Mouse (Mus musculus): ENCODE measurements around the gene 1700069L16Rik.

The 1700069L16Rik gene

DNA sequence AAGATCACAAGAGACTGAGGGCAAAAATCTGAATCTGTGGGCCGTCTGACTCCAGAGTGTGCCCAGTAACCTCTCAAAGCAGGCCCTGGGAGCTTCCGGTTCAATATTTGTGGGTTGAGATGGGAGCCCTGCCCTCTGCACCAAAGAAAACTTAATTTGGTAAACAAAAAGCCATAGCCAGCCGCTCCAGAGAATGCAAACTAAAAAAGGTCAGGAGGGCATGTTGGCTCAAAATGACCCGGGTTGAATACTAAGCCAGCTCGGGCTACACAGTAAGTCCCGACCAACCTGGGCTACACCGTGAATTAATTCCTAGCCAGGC is 10.4 kb upstream of the 1700069L16Rik start:
- intact Hi-C loops (cut with DNase I), result loop anchor here (10.0 kb wide), 1 partner anchor 80 kb away; no protein-coding TSS in a partner anchor

DNA sequence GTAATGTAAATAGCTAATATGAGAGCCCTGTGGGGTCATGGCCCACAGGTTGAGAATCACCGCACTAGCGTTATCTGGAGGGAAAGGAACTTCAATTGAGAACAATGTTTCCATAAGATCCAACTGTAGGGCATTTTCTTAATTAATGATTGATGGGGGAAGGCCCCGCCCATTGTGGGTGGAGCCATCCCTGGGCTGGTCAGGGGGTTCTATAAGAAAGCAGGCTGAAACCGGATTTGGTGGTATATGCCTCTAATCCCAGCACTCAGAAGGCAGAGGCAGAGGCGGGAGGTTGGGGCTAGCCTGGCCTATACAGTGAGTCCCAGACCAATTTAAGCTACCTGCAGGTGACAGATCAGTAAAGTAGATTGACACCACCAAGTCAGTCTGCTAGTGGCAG is 9.8 kb upstream of the 1700069L16Rik start:
- intact Hi-C loops (cut with DNase I), result loop anchor here (10.0 kb wide), 1 partner anchor 80 kb away; no protein-coding TSS in a partner anchor

DNA sequence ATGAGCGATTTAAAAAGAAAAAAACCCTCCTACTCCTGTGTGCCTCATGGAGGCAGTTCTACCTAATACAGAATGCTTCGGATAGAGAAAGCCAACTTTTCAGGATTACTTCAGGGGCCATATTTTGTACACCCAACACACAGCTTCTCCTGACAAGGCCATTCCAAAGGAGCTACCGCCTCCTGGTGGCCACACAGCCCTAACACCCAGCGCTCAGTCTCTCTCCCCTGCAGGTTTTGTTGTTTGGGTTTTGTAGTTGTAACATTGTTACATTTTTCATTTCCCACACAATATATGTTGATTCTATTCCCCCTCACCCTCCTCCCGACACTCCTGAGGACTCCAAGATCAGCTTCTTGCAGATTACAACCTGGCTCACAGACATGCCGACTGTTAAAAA is 7.6 kb upstream of the 1700069L16Rik start:
- intact Hi-C loops (cut with DNase I), result loop anchor here (10.0 kb wide), 1 partner anchor 83 kb away; no protein-coding TSS in a partner anchor

DNA sequence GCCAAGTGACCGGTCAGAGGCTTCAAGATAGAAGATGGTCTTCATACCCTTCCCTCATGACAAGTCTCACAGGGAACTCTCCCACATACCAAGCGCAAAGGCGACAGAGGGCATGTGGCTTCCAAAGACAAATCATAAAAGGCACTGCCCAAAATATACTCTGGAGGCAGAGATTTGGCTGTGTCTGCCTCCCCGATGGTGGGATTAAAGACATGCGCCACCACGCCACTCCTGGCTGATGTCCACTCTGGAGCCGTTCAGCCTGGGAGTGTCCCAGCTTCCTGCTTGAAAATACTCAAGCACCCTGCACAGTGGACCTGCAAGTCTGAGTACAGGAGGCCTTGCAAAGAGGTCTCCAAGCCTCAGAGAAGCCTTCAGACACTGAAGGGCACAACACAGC is 6.6 kb upstream of the 1700069L16Rik start:
- intact Hi-C loops (cut with DNase I), result loop anchor here (10.0 kb wide), 1 partner anchor 84 kb away; no protein-coding TSS in a partner anchor

DNA sequence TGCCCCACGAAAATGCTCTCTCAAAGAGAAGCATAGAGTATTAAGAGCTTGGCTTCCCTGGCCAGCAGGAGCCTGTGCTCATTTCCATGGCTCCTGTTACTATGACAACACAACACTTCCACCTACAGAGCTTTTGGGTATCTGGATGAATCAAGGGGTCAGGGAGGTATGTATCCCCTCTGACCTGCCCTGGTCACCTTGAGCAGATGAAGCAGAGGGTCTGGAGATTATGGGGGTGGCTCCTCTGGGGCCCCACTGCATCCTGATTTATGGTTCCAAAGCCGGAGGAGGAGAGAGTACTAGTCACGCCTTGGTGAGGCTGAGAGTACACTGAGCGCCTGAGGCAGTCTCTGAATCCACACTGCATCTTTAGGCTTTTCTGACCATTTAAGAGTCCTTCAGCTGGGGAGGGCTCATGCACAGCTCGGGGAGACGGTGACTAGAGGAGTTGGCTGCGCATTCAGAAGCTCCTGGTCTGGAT is 6.1 kb upstream of the 1700069L16Rik start:
- intact Hi-C loops (cut with DNase I), result loop anchor here (10.0 kb wide), 1 partner anchor 84 kb away; no protein-coding TSS in a partner anchor

DNA sequence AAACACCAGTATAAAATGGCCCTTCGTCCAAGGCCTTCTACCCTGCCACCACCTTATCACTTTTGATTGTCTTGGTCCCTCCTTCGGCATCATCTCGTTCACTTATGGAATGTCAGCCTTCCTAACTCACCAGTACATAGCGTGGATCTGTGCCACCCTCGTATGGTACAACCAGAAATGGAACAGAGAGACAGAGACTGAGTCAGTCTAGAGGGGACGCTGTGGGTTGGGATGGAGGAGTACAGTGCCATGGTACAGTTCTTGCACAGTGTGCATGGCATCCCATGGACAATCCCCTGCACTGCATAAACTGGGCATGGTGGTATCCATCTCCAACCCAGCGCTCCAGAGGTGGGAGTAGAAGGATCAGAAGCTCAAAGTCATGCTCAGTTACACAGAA is 4.1 kb upstream of the 1700069L16Rik start:
- intact Hi-C loops (cut with DNase I), result no loop called here

DNA sequence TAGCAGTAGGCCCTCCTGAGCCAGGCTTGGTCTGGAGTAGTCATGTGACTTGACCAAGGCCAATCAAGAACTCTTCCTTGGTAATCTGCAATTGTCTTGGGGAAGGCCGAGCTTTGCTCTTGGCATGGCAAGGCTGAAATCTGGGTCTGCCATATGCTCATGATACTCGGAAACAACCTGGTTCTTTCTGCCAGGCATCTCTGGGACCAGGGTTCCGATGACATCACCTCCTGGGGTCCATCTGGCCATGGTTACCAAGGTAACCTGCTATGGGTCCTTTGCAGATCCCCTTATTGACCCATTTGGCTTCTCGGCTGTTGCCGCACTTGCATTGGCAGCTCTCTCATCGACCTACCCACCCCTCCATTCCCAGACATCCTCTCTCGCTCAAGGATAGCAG is 3.4 kb upstream of the 1700069L16Rik start:
- intact Hi-C loops (cut with DNase I), result no loop called here

DNA sequence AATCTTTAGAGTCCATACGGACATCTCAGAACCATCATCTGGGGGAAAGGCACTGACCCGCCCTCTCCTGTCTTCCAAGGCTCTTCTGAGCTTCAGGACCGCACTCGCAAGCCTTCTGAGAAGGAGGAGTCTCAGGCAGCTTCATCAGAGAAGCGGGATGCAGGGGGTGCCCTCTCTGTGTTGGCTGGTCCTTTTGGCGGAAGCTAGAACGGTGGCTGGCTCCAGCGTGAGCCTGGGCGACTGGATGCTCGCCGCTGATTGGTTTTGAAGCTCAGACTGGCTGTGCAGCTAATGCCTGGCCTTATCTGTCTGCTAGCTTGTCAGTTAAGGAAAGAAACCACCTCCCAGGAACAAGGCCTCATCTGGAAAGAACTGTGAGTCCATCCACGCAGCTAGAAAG is 2.7 kb upstream of the 1700069L16Rik start:
- intact Hi-C loops (cut with DNase I), result no loop called here

DNA sequence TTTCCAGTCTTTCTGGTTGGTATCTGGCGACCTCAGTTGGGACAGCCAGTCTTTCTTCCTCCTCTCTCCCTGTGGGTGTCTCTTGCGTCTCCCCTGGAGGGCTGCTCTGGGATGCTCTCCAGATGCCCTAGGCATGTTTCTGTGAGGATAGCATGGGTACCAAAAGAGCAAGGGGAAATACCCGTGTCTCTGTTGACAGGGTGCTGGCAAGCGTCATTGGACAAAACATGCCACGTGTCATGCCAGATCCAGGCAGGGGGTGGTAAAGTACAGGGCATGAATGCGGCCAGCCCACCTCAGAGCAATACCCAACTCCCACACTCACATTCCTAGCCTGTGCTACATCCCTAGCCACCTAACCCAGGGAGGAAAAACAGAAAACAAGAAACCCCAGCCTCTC is 2.0 kb upstream of the 1700069L16Rik start:
- intact Hi-C loops (cut with DNase I), result no loop called here

DNA sequence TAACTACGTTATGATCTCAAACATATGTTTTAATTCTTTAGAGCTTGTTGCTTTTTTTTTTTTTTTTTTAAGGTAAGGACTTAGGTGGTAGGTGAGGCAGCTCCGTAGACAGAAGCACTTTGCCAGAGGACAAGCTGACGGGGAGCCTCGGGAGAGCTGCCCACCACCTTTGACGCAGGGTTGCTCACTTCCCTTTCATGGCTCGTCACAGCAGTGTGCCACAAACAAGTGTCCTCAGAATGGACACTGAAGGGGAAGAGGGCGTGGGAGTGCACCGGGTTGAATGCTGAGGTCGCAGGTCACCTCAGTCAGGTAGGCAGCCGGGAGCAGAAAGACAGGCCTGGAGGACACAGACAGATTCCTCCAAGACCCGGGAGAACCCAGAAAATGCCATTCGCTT is 845 bp upstream of the 1700069L16Rik start:
- intact Hi-C loops (cut with DNase I), result loop anchor here (2.0 kb wide), 2 partner anchors 255 to 359 kb away; no protein-coding TSS in a partner anchor

DNA sequence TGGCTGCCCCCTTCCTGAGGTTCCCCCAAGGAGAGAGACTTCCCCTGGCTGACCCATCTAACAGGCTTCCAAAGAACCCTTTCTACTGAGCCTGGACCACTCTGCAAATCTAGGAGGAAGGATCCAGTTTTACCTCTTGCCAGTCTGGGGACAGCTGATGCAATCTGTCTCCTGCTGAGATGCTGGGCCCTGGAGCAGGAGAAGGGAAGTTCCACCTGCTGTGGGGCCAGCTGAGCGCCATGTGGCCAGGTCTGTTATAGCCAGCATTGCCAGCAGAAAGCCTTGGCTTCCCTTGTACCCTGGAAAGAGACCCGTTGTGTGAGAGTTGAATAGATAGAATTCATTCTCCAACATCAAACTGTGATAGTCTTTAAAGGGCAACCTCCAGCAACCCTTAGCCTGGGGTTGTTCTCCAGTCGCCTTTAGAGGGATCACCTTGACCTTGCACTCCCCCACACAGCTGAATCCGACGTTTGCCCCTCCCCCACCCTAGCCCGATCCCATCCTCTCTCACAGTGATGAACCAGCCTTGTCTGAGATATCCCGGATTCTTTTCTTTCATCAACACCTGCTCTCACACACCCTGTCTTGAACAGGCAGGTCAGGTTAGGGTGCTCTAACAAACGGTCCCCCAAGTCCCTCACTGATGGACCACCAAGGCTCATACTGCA is 870 bp downstream of the 1700069L16Rik start:
- intact Hi-C loops (cut with DNase I), result loop anchor here (2.0 to 5.0 kb wide), 3 partner anchors 136 to 357 kb away; no protein-coding TSS in a partner anchor

DNA sequence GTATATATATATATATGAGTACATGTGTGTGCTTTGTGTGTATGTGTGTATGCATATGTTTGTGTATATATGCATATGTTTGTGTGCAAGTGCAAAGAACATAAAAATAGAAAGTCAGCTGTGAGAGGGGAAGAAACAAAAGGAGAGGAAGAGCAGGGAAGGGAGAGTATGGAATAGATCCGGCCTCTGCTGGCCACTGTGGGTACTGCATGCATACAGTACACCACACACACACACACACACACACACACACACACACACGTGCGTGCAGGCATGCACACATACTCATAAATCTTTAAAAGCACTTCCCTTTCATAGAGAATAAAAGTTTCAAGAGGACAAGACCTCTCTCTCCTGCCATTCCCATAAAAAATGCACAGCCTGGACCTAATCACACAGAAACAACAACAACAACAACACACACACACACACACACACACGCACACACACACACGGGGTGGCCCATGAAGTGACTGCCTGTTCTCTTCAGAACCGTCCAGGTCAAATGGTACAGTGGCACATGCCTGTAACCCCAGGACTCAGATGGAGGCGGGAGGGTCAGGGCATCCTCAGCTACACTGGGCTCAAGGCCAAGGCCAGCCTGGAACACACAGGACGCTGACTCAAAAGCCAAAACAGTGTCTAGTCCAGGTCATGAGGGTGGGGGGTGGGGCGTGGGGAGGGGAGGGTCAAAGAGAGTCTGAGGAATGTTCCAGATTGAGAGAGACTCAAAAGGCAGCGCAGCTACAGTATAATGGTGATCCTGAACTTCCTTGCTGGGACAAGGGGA is 2.2 kb downstream of the 1700069L16Rik start:
- intact Hi-C loops (cut with DNase I), result loop anchor here (5.0 kb wide), 1 partner anchor 135 kb away; no protein-coding TSS in a partner anchor

DNA sequence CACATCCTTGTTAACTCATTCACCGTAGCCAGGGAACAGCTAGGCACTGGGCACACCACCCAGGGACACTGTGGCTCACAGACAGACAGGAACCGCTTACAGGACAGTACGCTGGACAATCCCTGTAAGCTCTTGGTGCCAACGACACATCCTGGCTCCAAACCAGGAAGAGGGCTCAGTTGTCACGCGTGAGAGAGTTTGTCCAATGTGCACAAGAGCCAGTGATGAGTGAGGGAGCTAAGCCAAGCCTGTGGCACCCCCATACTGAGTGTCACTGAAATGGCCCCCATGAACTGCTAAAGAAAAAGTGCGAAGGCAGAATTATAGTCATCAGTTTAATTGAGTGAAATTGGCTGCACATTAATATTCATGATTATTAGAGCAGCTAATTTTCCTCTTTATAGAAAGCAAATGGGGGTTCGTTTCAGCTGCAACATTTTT is 5.3 kb downstream of the 1700069L16Rik start:
- intact Hi-C loops (cut with DNase I), result no loop called here

DNA sequence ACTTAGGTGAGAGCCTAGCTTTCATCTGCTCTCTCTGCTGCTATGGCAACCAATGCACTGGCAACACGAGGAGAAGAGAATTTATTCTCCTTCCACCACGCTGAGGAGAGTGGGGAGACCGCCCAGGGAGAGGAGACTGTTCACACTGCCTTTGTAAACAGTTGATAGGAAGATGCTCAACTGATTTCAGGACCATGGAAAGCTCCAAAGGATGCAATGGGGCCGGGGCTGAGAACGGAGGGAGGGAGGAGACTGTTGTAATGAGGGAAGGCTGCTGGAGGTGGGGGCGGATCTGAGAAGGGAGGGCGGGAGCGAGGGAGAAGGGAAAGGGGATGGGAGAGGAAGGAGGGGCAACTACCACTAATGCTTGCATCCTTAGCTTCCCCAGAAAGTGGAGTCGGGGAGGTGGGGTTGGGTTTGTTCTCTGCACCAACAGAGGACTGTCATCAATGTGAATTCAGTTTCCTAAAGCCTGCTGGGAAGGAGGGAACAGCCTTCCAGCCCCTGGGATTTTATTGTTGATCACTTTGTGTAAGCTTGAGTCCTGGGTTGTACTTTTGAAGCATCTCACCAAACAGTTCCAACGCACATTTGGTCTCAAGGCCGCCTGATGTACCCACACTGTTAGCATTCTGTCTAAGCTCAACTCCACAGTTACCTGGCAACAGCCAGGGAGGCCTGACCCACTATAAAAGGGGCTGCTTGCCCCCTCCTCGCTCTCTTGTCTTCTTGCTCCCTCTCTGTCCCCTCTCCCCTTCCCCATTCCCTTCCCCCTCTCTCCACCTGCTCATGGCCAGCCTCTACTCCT is 7.8 kb downstream of the 1700069L16Rik start:
- intact Hi-C loops (cut with DNase I), result no loop called here

DNA sequence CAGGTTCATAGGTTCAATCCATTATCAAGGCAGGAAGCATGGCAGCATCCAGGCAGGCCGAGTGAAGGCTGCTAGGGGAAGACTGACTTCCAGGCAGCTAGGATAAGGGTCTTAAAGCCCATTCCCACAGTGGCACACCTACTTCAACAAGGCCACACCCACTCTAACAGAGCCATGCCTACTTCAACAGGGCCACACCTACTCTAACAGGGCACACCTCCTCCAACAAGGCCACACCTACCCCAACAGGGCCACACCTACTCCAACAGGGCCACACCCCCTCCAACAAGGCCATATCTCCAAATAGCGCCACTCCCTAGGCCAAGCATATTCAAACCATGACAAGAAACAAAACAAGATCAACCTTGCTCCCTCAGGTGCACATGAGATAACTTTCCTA is 11.7 kb downstream of the 1700069L16Rik start:
- intact Hi-C loops (cut with DNase I), result no loop called here

DNA sequence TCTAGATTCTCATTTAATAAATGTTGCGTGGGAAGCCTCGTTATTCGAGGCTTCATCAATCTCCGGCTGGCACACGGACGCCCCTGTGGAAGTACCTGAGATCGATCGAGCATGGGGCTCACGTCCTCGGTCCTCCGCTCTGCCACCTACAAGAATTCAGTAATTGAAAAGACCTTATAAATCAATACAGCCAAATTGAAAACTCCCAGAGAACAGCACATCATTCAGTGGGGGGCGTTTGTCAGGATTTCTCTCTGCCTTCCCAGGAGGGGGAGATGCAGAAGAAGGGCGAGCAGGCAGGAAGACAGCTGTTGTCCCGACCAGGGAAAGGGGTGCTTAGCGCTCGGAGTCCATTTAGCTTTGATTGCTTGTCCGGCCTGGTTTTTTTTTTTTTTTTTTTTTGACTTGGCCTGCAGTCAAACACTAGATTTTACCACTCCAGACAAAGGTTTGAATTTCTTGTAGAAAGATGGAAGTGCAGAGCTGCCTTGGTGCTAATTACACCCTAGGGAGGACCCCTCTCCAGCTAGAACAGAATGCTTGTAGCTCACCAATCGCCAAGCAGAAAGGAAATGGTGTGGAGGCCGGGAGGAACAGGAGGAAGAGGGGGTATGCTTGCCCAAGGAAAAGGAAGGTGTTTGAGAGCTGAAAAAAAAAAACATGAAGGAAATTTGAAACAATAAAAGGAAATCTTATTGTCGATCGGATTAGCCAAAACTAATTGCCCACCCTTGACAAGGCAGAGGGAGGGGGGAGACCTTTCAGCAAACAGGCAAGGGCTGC is 20.6 kb downstream of the 1700069L16Rik start:
- intact Hi-C loops (cut with DNase I), result no loop called here

DNA sequence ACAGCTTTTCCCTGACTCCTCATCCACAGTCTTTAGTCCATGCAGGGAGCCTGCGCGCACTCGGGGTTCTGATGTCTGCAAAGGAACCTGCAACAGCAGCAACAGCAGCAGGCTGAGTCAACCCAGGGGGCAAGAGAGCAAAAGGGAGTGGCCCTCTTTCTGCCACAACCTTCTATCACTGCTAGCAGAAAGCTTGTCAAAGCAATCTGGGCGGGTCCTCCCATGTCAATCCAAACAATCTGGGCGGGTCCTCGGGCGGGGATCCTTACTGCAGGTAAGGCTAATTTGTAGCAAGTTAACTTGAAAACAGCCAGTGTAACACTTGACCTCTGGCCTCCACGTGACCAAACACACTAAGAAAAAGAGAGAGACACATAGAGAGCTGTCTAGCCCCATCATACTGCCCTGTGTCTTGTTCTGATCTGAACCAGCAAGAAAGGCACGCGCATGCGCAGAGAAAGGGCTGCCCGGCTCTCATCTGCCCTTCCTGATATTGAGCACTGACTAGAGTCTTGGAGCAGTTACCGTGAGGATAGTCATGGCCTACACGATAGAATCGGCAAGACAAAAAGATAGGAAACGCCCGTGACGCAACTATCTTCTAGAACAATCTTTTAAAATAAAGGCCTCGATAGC is 24.1 kb downstream of the 1700069L16Rik start:
- intact Hi-C loops (cut with DNase I), result no loop called here

DNA sequence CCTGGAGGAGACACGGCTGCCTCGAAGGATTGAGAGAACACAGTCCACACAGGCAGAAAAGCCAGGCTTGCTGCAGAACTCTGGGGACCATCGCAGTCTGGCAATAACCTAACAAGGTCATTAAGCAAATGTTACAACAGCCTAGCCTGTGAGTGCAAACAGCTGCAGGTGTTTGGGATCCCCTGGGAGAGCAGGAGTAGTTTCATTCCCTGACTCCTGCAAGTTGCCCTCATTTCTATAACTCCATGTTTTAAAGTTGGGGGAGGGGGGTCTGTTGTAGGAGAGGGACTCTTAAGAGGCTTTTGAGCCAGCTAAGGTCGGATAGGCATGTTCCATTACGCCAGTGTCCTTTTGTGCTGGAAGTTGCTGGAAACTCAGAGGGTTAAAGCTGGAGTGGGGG is 30.2 kb downstream of the 1700069L16Rik start:
- intact Hi-C loops (cut with DNase I), result no loop called here

DNA sequence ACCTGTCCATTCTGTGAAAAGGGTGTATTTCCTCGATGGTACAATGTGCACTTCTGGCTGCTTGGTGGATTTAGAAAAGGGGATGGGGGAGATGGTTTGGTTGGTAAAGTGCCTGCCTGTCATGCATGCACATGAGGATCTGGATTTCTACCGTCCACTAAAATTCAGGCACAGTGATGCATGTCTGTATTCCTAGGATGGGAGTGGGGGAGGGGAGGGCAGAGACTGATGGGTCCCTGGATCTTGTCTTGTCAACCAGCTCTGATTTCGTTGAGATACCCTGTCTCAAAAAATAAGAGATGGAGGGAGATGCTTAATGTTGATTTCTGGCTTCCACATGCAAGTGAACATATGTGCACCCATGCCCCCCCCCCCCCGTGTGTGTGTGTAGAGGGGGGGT is 30.6 kb downstream of the 1700069L16Rik start:
- intact Hi-C loops (cut with DNase I), result no loop called here

DNA sequence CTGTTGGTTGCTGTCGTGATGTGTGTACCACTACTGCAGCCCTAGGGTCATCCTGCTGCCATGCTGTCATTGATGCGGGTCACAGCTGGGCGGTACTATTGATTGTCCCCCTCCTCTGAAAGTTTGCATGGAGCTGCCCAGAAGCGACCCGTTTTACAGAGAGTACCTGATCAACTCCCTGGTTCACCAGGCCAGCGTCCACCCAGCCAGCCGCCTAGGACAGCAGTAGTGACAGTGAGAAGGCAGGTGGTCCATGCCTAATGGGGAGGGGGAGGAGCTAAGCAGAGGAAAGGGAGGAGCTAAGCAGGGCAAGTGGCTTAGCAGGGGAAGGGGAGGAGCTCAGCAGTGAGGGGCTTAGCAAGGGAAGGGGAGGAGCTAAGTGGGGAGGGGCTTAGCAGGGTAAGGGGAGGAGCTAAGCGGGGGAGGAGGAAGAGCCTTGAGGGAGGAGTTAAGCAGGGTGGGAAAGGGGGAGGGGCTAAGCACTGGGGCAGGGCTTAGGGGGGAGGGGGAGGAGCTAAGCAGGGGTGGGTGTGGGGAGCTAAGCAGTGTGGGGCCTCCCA is 31.3 kb downstream of the 1700069L16Rik start:
- intact Hi-C loops (cut with DNase I), result no loop called here

Measured in adrenal gland (tissue).